Mouse (Mus musculus): Measurements from ENCODE around the gene Mrpl55.

GRCm38 (mm10) chr11:59221604-59222003, 19.3 kb downstream of the Mrpl55 start:
- TF ChIP-seq POLR2A (IDR thresholded peaks at IDR 0.05; ENCODE audit: low read depth, low read length) = no peak
- TF ChIP-seq CTCF (IDR thresholded peaks at IDR 0.05; ENCODE audit: extremely low read depth, insufficient read length, insufficient replicate concordance, low read depth, low read length) = no peak

Data from small intestine, adult 2 months (tissue).